ENCODE assay signal across 13 mouse cellular contexts in the genomic region with DNA sequence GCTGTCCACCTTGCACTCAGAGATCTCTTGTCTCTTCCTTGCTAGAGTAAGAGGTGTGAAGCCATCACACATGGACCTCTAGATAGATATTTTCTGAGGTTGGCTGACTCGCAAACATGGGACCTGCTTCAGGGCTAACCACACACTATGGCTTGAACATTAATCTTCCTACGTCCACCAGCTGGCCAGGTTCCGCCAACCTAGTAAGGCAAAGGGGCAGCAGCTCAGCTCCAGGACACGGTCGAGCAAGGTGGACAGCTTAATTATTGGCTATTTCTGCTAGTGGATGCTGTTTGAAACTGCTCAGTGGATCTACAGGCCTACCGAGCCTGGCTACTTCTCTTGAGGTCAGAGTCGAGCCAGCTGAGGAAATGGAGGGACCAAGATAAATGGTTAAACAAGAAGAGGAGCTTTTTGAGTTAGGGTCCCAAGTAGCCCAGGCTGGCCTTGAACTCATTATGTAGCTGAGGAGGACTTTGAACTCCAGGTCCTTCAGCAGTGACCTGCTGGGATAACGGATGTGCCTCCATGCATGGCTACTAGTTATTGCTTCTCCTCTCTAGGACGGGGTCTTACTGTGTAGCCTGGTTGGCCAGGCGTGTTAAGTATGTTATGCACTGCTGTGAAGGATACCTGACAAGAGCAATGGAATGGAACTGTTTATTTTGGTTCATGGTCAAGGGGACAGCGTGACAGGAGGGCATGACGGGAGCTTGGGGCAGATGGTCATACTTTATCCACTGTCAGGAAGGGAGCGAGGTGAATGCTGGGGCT. TPM values are rescaled to one million over a fixed set of nuclear protein-coding genes. Genes with fewer than 3 reads are reported as not detected.
A peak's percentile ranks its signal among the peaks of the same experiment; 100 is the strongest.
DNase-seq lines count a peak whose midpoint lies in the region; ATAC-seq and TF ChIP-seq lines count a peak whose summit lies in the region.
"Had no signal": no experiment of that assay in that cellular context is flagged by ENCODE, and none has a peak within 500 bp of the region (broad histone marks: within the 10 kb centered on the region; RNA-seq: fewer than 3 reads in every experiment).

No protein-coding gene starts in this region.

- ATAC-seq in liver, postnatal 0 days: no peak
- ATAC-seq: intestine, embryonic 16.5 days had no signal

- no peak overlapping the region for H3K4me2 ChIP-seq in liver, postnatal 0 days (ENCODE audit: low read depth, low read length)
- H3K4me2 ChIP-seq: embryonic facial prominence, embryonic 13.5 days; limb, embryonic 13.5 days had no signal

- peaks cover 48% of the 10 kb centered on the region for H3K4me1 ChIP-seq in liver, adult 2 months (ENCODE audit: control insufficient read depth, insufficient read depth, low read length)
- peaks cover 74% of the 10 kb centered on the region for H3K4me1 ChIP-seq in bone marrow macrophage, adult 2 months (ENCODE audit: control insufficient read depth, insufficient read depth, low read length)
- peaks cover 50% of the 10 kb centered on the region for H3K4me1 ChIP-seq in liver, postnatal 0 days (ENCODE audit: insufficient read depth)

- H3K27me3 ChIP-seq in liver, adult 2 months (ENCODE audit: control insufficient read depth, insufficient read depth, low read length): no peaks in the 10 kb centered on the region
- no peaks in the 10 kb centered on the region for H3K27me3 ChIP-seq in liver, postnatal 0 days (ENCODE audit: insufficient read depth, low read length)
- H3K27me3 ChIP-seq: embryonic facial prominence, embryonic 13.5 days; limb, embryonic 13.5 days had no signal

- peaks cover 33% of the 10 kb centered on the region for H3K79me2 ChIP-seq in liver, adult 2 months (ENCODE audit: control insufficient read depth, insufficient read depth, low read length)

- WGBS in liver, adult 2 months: 32% methylated on average over 13 of the region's 13 CpGs
- WGBS in liver, postnatal 0 days (ENCODE audit: insufficient replicate concordance): 68% methylated on average over 13 of the region's 13 CpGs

- no peak for TF ChIP-seq EP300 in liver, postnatal 0 days (IDR thresholded peaks at IDR 0.05; ENCODE audit: low read depth)

- H3K27ac ChIP-seq in liver, adult 2 months (replicated peaks; ENCODE audit: insufficient read depth, low read depth, low read length): 0 out of 2 replicates have a peak overlapping the region, but pooled peaks have one; percentile 9
- peak overlapping the region; percentile 90 for H3K27ac ChIP-seq in bone marrow macrophage, adult 2 months (ENCODE audit: insufficient read depth, low read depth, low read length)
- H3K27ac ChIP-seq in liver, postnatal 0 days (ENCODE audit: low read depth): peak overlapping the region; percentile 48
- H3K27ac ChIP-seq: embryonic facial prominence, embryonic 13.5 days; limb, embryonic 13.5 days had no signal

- no peak for TF ChIP-seq CTCF in liver, adult 2 months (IDR thresholded peaks at IDR 0.05; ENCODE audit: low read depth, low read length)
- TF ChIP-seq CTCF in bone marrow macrophage, adult 2 months (IDR thresholded peaks at IDR 0.05; ENCODE audit: low read depth, low read length): no peak
- no peak for TF ChIP-seq CTCF in liver, postnatal 0 days (IDR thresholded peaks at IDR 0.05; ENCODE audit: low read depth)

- no peak for TF ChIP-seq POLR2A in liver, adult 2 months (IDR thresholded peaks at IDR 0.05; ENCODE audit: extremely low read depth, insufficient read depth, low read length)
- no peak for TF ChIP-seq POLR2A in bone marrow macrophage, adult 2 months (IDR thresholded peaks at IDR 0.05; ENCODE audit: borderline replicate concordance, low read depth, low read length)

- no peak overlapping the region for H3K4me3 ChIP-seq in liver, adult 2 months (ENCODE audit: insufficient read depth, low read depth, low read length)
- no peak overlapping the region for H3K4me3 ChIP-seq in bone marrow macrophage, adult 2 months (ENCODE audit: insufficient read depth, low read length)
- H3K4me3 ChIP-seq in liver, postnatal 0 days (ENCODE audit: low read depth, low read length): no peak overlapping the region
- H3K4me3 ChIP-seq: embryonic facial prominence, embryonic 13.5 days; limb, embryonic 13.5 days; myocyte had no signal

- H3K36me3 ChIP-seq in liver, adult 2 months (ENCODE audit: control insufficient read depth, insufficient read depth, low read length): peaks cover 32% of the 10 kb centered on the region
- H3K36me3 ChIP-seq in liver, postnatal 0 days (replicated peaks; ENCODE audit: insufficient read depth, low read length): peaks cover 22% of the 10 kb centered on the region

- peak; percentile 66 for DNase-seq in liver, adult 2 months (ENCODE audit: extremely low read depth, low read depth, low spot score)
- DNase-seq in liver: no peak
- DNase-seq in kidney, adult 9 months: peak; percentile 91
- no peak for DNase-seq in liver, postnatal 0 days
- DNase-seq in adrenal gland, postnatal 4 days (ENCODE audit: low spot score in 2 of 2): no peak
- no peak for DNase-seq in c-Kit-positive CD71-positive TER-119-positive erythroid progenitor cells, embryonic 14.5 days (ENCODE audit: low spot score)
- DNase-seq: cerebellum, postnatal 14 days; right cerebral cortex, postnatal 14 days had no signal

- peak overlapping the region; percentile 16; the same call in 1 of the 2 replicates for H3K9ac ChIP-seq in liver, adult 2 months (ENCODE audit: low read depth, low read length)
- no peak overlapping the region for H3K9ac ChIP-seq in liver, postnatal 0 days (replicated peaks)
- H3K9ac ChIP-seq: embryonic facial prominence, embryonic 13.5 days; limb, embryonic 13.5 days had no signal

- H3K9me3 ChIP-seq in liver, postnatal 0 days (ENCODE audit: low read length): no peaks in the 10 kb centered on the region
- H3K9me3 ChIP-seq: embryonic facial prominence, embryonic 13.5 days; limb, embryonic 13.5 days had no signal

RNA-seq across cellular contexts. Expression of a gene that starts 32.5 kb away (rescaled TPM):
- total RNA-seq in liver, adult 2 months (2014; rRNA removed): 55.2 and 58.1 TPM in 2 replicates
- polyA plus RNA-seq in liver, adult 2 months (2012; rRNA removed): 52.9 and 76.6 TPM in 2 replicates
- polyA plus RNA-seq in bone marrow macrophage, adult 2 months (2012; ENCODE audit: insufficient read depth, insufficient read length, missing spikeins): 37.1 and 41.5 TPM in 2 replicates
- 80.8 and 82.7 TPM in 2 replicates for polyA plus RNA-seq in liver, postnatal 0 days (2015; fragmentation: Nextera tagmentation; extraction: Ambion mirVana)
- 10 to 100 TPM; 46.8 to 53.9 TPM for total RNA-seq in adrenal gland, postnatal 4 days (2021)

RNA-seq across cellular contexts. Expression of a gene that starts 41.9 kb away (rescaled TPM):
- total RNA-seq in liver, adult 2 months (2014; rRNA removed): 284 and 345 TPM in 2 replicates
- polyA plus RNA-seq in liver, adult 2 months (2012; rRNA removed): 211 and 254 TPM in 2 replicates
- 69.1 and 83.9 TPM in 2 replicates for polyA plus RNA-seq in bone marrow macrophage, adult 2 months (2012; ENCODE audit: insufficient read depth, insufficient read length, missing spikeins)
- polyA plus RNA-seq in liver, postnatal 0 days (2015; fragmentation: Nextera tagmentation; extraction: Ambion mirVana): 302 and 303 TPM in 2 replicates
- total RNA-seq in adrenal gland, postnatal 4 days (2021): 100 to 1,000 TPM; 168 to 190 TPM

Comparison
In these comparisons a context has a peak if more than half of its experiments do, and no peak if none do; other contexts are left out.
1. DNase-seq: peak in liver, adult 2 months (single experiment) and kidney, adult 9 months (single experiment); none in liver (single experiment), liver, postnatal 0 days (single experiment), adrenal gland, postnatal 4 days (0 of 2) and c-Kit-positive CD71-positive TER-119-positive erythroid progenitor cells, embryonic 14.5 days (single experiment).
2. H3K27ac ChIP-seq: peak in every context shown above with its lines; median percentile 90 in bone marrow macrophage, adult 2 months; 48 in liver, postnatal 0 days; 9 in liver, adult 2 months.